ENCODE assay signal across 9 mouse cellular contexts in the genomic region with DNA sequence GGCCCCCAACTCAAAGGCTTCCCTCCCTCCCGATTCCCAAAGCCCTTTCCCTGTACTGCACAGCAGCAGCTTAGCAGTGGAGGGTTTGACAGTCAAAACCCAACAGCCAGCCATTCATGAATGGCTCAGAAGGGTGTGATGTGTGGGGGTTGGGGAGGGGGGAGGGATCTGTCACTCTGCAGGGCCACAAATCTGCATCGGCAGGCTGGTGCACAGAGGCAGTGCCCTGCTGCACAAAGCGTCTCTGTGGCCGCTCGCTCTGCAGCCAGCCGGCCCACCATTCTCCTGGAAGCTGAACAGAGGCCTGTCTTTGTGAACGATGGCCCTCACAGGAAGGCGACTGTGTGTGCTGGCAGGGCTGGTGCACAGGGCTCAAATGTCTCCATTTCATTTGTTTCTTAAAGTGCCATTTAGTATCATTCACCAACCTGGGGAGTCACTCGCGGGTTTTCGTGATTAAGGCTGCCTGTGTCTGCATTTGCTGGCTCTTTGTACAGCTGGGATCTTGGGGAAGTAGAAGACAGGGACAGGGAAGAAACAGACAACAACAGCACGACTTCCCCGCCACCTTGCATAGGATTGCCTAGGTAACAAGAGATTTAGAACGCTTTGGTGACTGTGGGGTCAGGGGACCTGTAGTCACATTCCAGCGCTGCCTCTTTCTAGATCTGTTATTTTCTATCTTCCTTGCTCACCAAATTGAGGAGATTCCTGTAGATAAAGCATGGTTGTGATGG. TPM values are rescaled to one million over a fixed set of nuclear protein-coding genes. Genes with fewer than 3 reads are reported as not detected.
A peak's percentile ranks its signal among the peaks of the same experiment; 100 is the strongest.
DNase-seq lines count a peak whose midpoint lies in the region; ATAC-seq and TF ChIP-seq lines count a peak whose summit lies in the region.
"Had no signal": no experiment of that assay in that cellular context is flagged by ENCODE, and none has a peak within 500 bp of the region (broad histone marks: within the 10 kb centered on the region; RNA-seq: fewer than 3 reads in every experiment).

No protein-coding gene starts in this region.

- H3K4me3 ChIP-seq in heart, embryonic 16.5 days (ENCODE audit: low read length): no peak overlapping the region
- H3K4me3 ChIP-seq in forebrain, embryonic 13.5 days: no peak overlapping the region
- no peak overlapping the region for H3K4me3 ChIP-seq in left cerebral cortex, adult 2 months
- H3K4me3 ChIP-seq in neural tube, embryonic 14.5 days (ENCODE audit: low read depth, low read length): no peak overlapping the region
- H3K4me3 ChIP-seq: heart, embryonic 15.5 days had no signal

- no peaks in the 10 kb centered on the region for H3K9me3 ChIP-seq in heart, embryonic 16.5 days (replicated peaks; ENCODE audit: control insufficient read depth, low read length)
- H3K9me3 ChIP-seq in forebrain, embryonic 13.5 days (replicated peaks): no peaks in the 10 kb centered on the region
- H3K9me3 ChIP-seq in neural tube, embryonic 14.5 days (ENCODE audit: control insufficient read depth, low read length): no peaks in the 10 kb centered on the region
- H3K9me3 ChIP-seq: heart, embryonic 15.5 days had no signal

- H3K4me1 ChIP-seq in heart, embryonic 16.5 days (ENCODE audit: control insufficient read depth, insufficient read depth, low read length): peaks cover 2% of the 10 kb centered on the region
- H3K4me1 ChIP-seq in forebrain, embryonic 13.5 days: peaks cover 24% of the 10 kb centered on the region
- H3K4me1 ChIP-seq in neural tube, embryonic 14.5 days (ENCODE audit: control insufficient read depth, insufficient read depth, low read length): peaks cover 15% of the 10 kb centered on the region; the same call in 1 of the 2 replicates

- H3K27me3 ChIP-seq in heart, embryonic 16.5 days (ENCODE audit: control insufficient read depth, insufficient read depth, low read length): no peaks in the 10 kb centered on the region
- no peaks in the 10 kb centered on the region for H3K27me3 ChIP-seq in forebrain, embryonic 13.5 days
- no peaks in the 10 kb centered on the region for H3K27me3 ChIP-seq in neural tube, embryonic 14.5 days (ENCODE audit: control insufficient read depth, insufficient read depth, low read length)
- H3K27me3 ChIP-seq: heart, embryonic 15.5 days had no signal

- no peak for TF ChIP-seq CTCF in left cerebral cortex, adult 2 months (IDR thresholded peaks at IDR 0.05)

- no peak; the same call in 1 of the 2 replicates for ATAC-seq in heart, embryonic 16.5 days (replicated peaks; ENCODE audit: extremely low read depth, insufficient read depth, low FRiP score)
- ATAC-seq in forebrain, embryonic 13.5 days: peak; percentile 95
- peak; percentile 90 for ATAC-seq in neural tube, embryonic 14.5 days (ENCODE audit: low read depth)

- H3K36me3 ChIP-seq in heart, embryonic 16.5 days (ENCODE audit: control insufficient read depth, insufficient read depth): peaks cover 5% of the 10 kb centered on the region; the same call in 1 of the 2 replicates
- peaks cover 12% of the 10 kb centered on the region for H3K36me3 ChIP-seq in forebrain, embryonic 13.5 days (ENCODE audit: poor library complexity, severe bottlenecking)
- no peaks in the 10 kb centered on the region for H3K36me3 ChIP-seq in neural tube, embryonic 14.5 days (ENCODE audit: control insufficient read depth, insufficient read depth, low read length)

- no peak for DNase-seq in heart, adult 9 months (ENCODE audit: low spot score in 2 of 2)
- DNase-seq in left cerebral cortex, adult 2 months (ENCODE audit: extremely low spot score in 1 of 2, low spot score in 2 of 2): peak; percentile 32 to 41
- no peak for DNase-seq in c-Kit-positive CD71-positive TER-119-positive erythroid progenitor cells, embryonic 14.5 days (ENCODE audit: low spot score)
- DNase-seq in adrenal gland, adult 18-20 months (ENCODE audit: low spot score in 2 of 2): no peak
- no peak for DNase-seq in lung, adult 18-20 months

- 38% methylated on average over 15 of the region's 15 CpGs for WGBS in heart, embryonic 16.5 days
- 7% methylated on average over 15 of the region's 15 CpGs for WGBS in forebrain, embryonic 13.5 days
- 6% methylated on average over 15 of the region's 15 CpGs for WGBS in neural tube, embryonic 14.5 days

- H3K27ac ChIP-seq in heart, embryonic 16.5 days (ENCODE audit: low read length): no peak overlapping the region
- H3K27ac ChIP-seq in forebrain, embryonic 13.5 days: peak overlapping the region; percentile 70
- no peak overlapping the region for H3K27ac ChIP-seq in left cerebral cortex, adult 2 months
- peak overlapping the region; percentile 25 for H3K27ac ChIP-seq in neural tube, embryonic 14.5 days (ENCODE audit: low read depth, low read length)
- H3K27ac ChIP-seq: heart, embryonic 15.5 days had no signal

- 0 out of 2 replicates have a peak overlapping the region, but pooled peaks have one; percentile 12 for H3K9ac ChIP-seq in heart, embryonic 16.5 days (ENCODE audit: low read length)
- peak overlapping the region; percentile 52 for H3K9ac ChIP-seq in forebrain, embryonic 13.5 days
- H3K9ac ChIP-seq in neural tube, embryonic 14.5 days (replicated peaks; ENCODE audit: low read depth, low read length): peak overlapping the region; percentile 5; the same call in 1 of the 2 replicates
- H3K9ac ChIP-seq: heart, embryonic 15.5 days had no signal

- intact Hi-C loops in left cerebral cortex, adult 2 months (cut with DNase I): no loop called here

- H3K4me2 ChIP-seq in heart, embryonic 16.5 days (ENCODE audit: low read depth, low read length): no peak overlapping the region
- peak overlapping the region; percentile 47 for H3K4me2 ChIP-seq in forebrain, embryonic 13.5 days
- no peak overlapping the region; the same call in 1 of the 2 replicates for H3K4me2 ChIP-seq in neural tube, embryonic 14.5 days (ENCODE audit: low read depth, low read length)
- H3K4me2 ChIP-seq: heart, embryonic 15.5 days had no signal

RNA-seq across cellular contexts. Expression of a gene that starts 31.0 kb away (rescaled TPM):
- 10.7 and 11.8 TPM in 2 replicates for polyA plus RNA-seq in heart, embryonic 16.5 days (2015; fragmentation: Nextera tagmentation; extraction: Ambion mirVana)
- 7.6 and 8.3 TPM in 2 replicates for polyA plus RNA-seq in forebrain, embryonic 13.5 days (2015; fragmentation: Nextera tagmentation; extraction: Ambion mirVana)
- total RNA-seq in left cerebral cortex, adult 2 months (2021): 10 to 100 TPM; 22.6 to 22.8 TPM
- polyA plus RNA-seq in neural tube, embryonic 14.5 days (2014; fragmentation: Nextera tagmentation; extraction: Ambion mirVana): 10.9 and 17.1 TPM in 2 replicates
- total RNA-seq in adrenal gland, adult 18-20 months (2021): 10 to 100 TPM; 22.3 to 24.9 TPM

Comparison
In these comparisons a context has a peak if more than half of its experiments do, and no peak if none do; other contexts are left out.
1. H3K27ac ChIP-seq: peak in forebrain, embryonic 13.5 days (single experiment) and neural tube, embryonic 14.5 days (single experiment); none in heart, embryonic 16.5 days (single experiment) and left cerebral cortex, adult 2 months (single experiment).
2. DNase-seq: peak in left cerebral cortex, adult 2 months (2 of 2); none in heart, adult 9 months (0 of 2), c-Kit-positive CD71-positive TER-119-positive erythroid progenitor cells, embryonic 14.5 days (single experiment), adrenal gland, adult 18-20 months (0 of 2) and lung, adult 18-20 months (0 of 2).
3. Peak in every context shown above with its lines, with median percentiles within 50 percentile points of each other: H3K9ac ChIP-seq.